Mouse (Mus musculus) c-Kit-positive CD71-negative TER-119-negative erythroid progenitor cells, embryonic 14.5 days (primary cell): ENCODE data around the gene Klf11.

ENCODE experiments used
- DNase-seq: peaks from one replicate; pipeline ENCODE4 v3.0.0-alpha.2; 2013; ENCODE audit warnings: low read depth

The Klf11 gene

GRCm38 (mm10) chr12:24703013-24703412 is 51.9 kb downstream of the Klf11 start:
- no peak for DNase-seq

- DNase-seq, result no peak
Observed at GRCm38 (mm10) chr12:24705502-24706263, 54.6 kb downstream of the Klf11 start.

- DNase-seq, result no peak
Observed at GRCm38 (mm10) chr12:24706764-24707479, 55.8 kb downstream of the Klf11 start.

- DNase-seq, result no peak
Observed at GRCm38 (mm10) chr12:24707480-24707802, 56.4 kb downstream of the Klf11 start.

GRCm38 (mm10) chr12:24707954-24708823 is 57.1 kb downstream of the Klf11 start, which contains the start of gene Rrm2:
Gene Rrm2 (plus strand): TSS chr12:24708241.
- peak; percentile 95 for DNase-seq

GRCm38 (mm10) chr12:24708824-24709218 is 57.7 kb downstream of the Klf11 start:
- no peak for DNase-seq

GRCm38 (mm10) chr12:24709409-24709808 is 58.3 kb downstream of the Klf11 start:
- no peak for DNase-seq

GRCm38 (mm10) chr12:24709831-24710508 is 58.9 kb downstream of the Klf11 start:
- peak; percentile 85 for DNase-seq

GRCm38 (mm10) chr12:24710672-24711071 is 59.6 kb downstream of the Klf11 start:
- DNase-seq, result no peak
